Mouse (Mus musculus): ENCODE results near the gene Hsf2bp.

GRCm38 (mm10) chr17:31973664-31974230 lies 62.4 kb downstream of the Hsf2bp start:
- TF ChIP-seq CTCF (IDR thresholded peaks at IDR 0.05; ENCODE audit: control insufficient read depth, insufficient read depth, insufficient replicate concordance, low read depth, low read length) (no peak), POLR2A (IDR thresholded peaks at IDR 0.05; ENCODE audit: control insufficient read depth, low read depth, low read length) (no peak)

Data from testis, adult 2 months (tissue).